Mouse (Mus musculus): ENCODE results near the gene Cir1.

Cir1 gene

GRCm38 (mm10) chr2:73298841-73299240, 13.7 kb downstream of the Cir1 start:
- DNase-seq: no peak

GRCm38 (mm10) chr2:73298154-73298553, 14.3 kb downstream of the Cir1 start:
- DNase-seq: peak; percentile 20

- peak; percentile 8 for DNase-seq
Measured at GRCm38 (mm10) chr2:73295023-73295422, 17.5 kb downstream of the Cir1 start.

- no peak for DNase-seq
Measured at GRCm38 (mm10) chr2:73291130-73291529, 21.4 kb downstream of the Cir1 start.

- DNase-seq: no peak
Measured at GRCm38 (mm10) chr2:73285630-73286029, 26.9 kb downstream of the Cir1 start.

GRCm38 (mm10) chr2:73281707-73282106, 30.8 kb downstream of the Cir1 start:
- DNase-seq: no peak

- no peak for DNase-seq
Measured at GRCm38 (mm10) chr2:73281048-73281661, 31.3 kb downstream of the Cir1 start.

- DNase-seq: no peak
Measured at GRCm38 (mm10) chr2:73280356-73281047, 32.0 kb downstream of the Cir1 start.

- DNase-seq: no peak
Measured at GRCm38 (mm10) chr2:73279271-73280038, 33.0 kb downstream of the Cir1 start.

- DNase-seq: no peak
Measured at GRCm38 (mm10) chr2:73278869-73279268, 33.6 kb downstream of the Cir1 start.

GRCm38 (mm10) chr2:73278131-73278854, 34.2 kb downstream of the Cir1 start:
- DNase-seq: peak; percentile 86

- DNase-seq: no peak
Measured at GRCm38 (mm10) chr2:73277709-73278075, 34.8 kb downstream of the Cir1 start.

- DNase-seq: no peak
Measured at GRCm38 (mm10) chr2:73277021-73277708, 35.3 kb downstream of the Cir1 start.

GRCm38 (mm10) chr2:73276141-73276571, 36.3 kb downstream of the Cir1 start:
- no peak for DNase-seq

- DNase-seq: no peak
Measured at GRCm38 (mm10) chr2:73275261-73276040, 37.0 kb downstream of the Cir1 start.

GRCm38 (mm10) chr2:73274119-73274920, 38.2 kb downstream of the Cir1 start:
- peak; percentile 31 for DNase-seq

- DNase-seq: peak; percentile 22
Measured at GRCm38 (mm10) chr2:73273249-73274118, 39.0 kb downstream of the Cir1 start.

- peak; percentile 12 for DNase-seq
Measured at GRCm38 (mm10) chr2:73272351-73273248, 39.9 kb downstream of the Cir1 start.
